Mouse (Mus musculus): ENCODE data around the gene Dusp16.

DNA sequence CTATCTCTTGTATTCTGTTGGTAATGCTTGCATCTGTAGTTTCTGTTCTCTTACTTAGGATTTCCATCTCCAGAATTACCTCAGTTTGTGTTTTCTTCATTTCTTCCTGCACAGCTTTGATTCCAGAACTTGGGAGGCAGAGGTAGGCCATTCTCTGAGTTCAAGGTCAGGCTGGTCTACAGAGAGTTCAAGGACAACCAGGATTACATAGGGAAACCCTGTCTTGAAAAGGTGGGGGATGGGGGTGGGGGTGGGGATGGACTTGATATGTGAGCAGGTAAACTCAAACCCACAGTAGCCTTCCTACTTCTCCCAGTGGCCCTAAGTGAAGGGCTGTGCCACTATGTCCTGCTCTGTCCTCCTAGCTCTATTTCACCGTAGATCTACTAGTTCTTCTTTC lies 20.6 kb upstream of the Dusp16 start:
- TF ChIP-seq POLR2A (IDR thresholded peaks at IDR 0.05; ENCODE audit: insufficient read length, low read depth) (no peak), TCF12 (IDR thresholded peaks at IDR 0.05; ENCODE audit: insufficient read depth, poor library complexity, severe bottlenecking) (no peak), MYOG (IDR thresholded peaks at IDR 0.05; ENCODE audit: control insufficient read depth in 1 of 3, insufficient read depth in 1 of 3, insufficient read length in 2 of 3, low read depth in 2 of 3) (no peak), MYOD1 (IDR thresholded peaks at IDR 0.05; ENCODE audit: control insufficient read depth in 1 of 3, insufficient read length in 2 of 3, low read depth in 2 of 3) (no peak), TCF3 (IDR thresholded peaks at IDR 0.05; ENCODE audit: insufficient read length, low read depth) (no peak), CEBPB (IDR thresholded peaks at IDR 0.05; ENCODE audit: insufficient read depth, poor library complexity, severe bottlenecking) (no peak), REST (IDR thresholded peaks at IDR 0.05; ENCODE audit: insufficient read depth, insufficient read length) (no peak), MAX (IDR thresholded peaks at IDR 0.05; ENCODE audit: low read depth) (no peak), USF1 (IDR thresholded peaks at IDR 0.05; ENCODE audit: low read depth) (no peak), POLR2AphosphoS2 (IDR thresholded peaks at IDR 0.05; ENCODE audit: insufficient read length, low read depth) (no peak), E2F4 (IDR thresholded peaks at IDR 0.05; ENCODE audit: insufficient read depth) (no peak), SRF (IDR thresholded peaks at IDR 0.05; ENCODE audit: control insufficient read depth, insufficient read length, low read depth) (no peak)
